Mouse (Mus musculus): ENCODE data around the gene Rdm1. TPM values are rescaled to one million over a fixed set of nuclear protein-coding genes. Genes with fewer than 3 reads are reported as not detected.
A peak's percentile ranks its signal among the peaks of the same experiment; 100 is the strongest.
"Not testable (repeated sequence)": the region's sequence is repeated elsewhere in the genome, so short reads cannot be mapped to it uniquely, and the experiment has no call there.

Gene Rdm1
- total and polyA plus RNA-seq, 3 experiments: 3.8 to 23.8 (median 10.8) TPM

GRCm38 (mm10) chr11:101641710-101642642, 15.0 kb downstream of the Rdm1 start:
- H3K4me3 ChIP-seq (ENCODE audit: low read depth, low read length): not testable (repeated sequence)

GRCm38 (mm10) chr11:101642931-101643330, 15.9 kb downstream of the Rdm1 start:
- DNase-seq (ENCODE audit: low spot score): no peak
- peaks cover 7% of the 10 kb centered on the region for H3K27me3 ChIP-seq (ENCODE audit: insufficient read depth, low read length)
- ATAC-seq (ENCODE audit: extremely low read depth, insufficient number of reproducible peaks, low FRiP score, poor library complexity, severe bottlenecking): no peak
- peaks cover 7% of the 10 kb centered on the region for H3K4me1 ChIP-seq (ENCODE audit: insufficient read depth, low read depth, low read length)
- no peak overlapping the region for H3K4me3 ChIP-seq (ENCODE audit: low read depth, low read length)
- TF ChIP-seq CTCF (IDR thresholded peaks at IDR 0.05; ENCODE audit: low read depth, low read length) (no peak), POLR2AphosphoS5 (IDR thresholded peaks at IDR 0.05; ENCODE audit: insufficient replicate concordance, low read depth, low read length) (no peak), GATA1 (IDR thresholded peaks at IDR 0.05; ENCODE audit: borderline replicate concordance, low read length) (no peak), TAL1 (conservative IDR thresholded peaks at IDR 0.05; ENCODE audit: low read depth, low read length) (no peak), GATA2 (IDR thresholded peaks at IDR 0.05; ENCODE audit: borderline replicate concordance, low read depth, low read length) (no peak)
- H3K36me3 ChIP-seq (replicated peaks): no peaks in the 10 kb centered on the region
- peaks cover 5% of the 10 kb centered on the region for H3K9me3 ChIP-seq (replicated peaks)

More at GRCm38 (mm10) chr11:101641710-101642642, 15.0 kb downstream of the Rdm1 start:
- peak; percentile 87 for ATAC-seq (ENCODE audit: extremely low read depth, insufficient number of reproducible peaks, low FRiP score, poor library complexity, severe bottlenecking)
- peak; percentile 96 for TF ChIP-seq POLR2AphosphoS5 (IDR thresholded peaks at IDR 0.05; ENCODE audit: insufficient replicate concordance, low read depth, low read length)
- not testable (repeated sequence) for DNase-seq (ENCODE audit: low spot score); H3K4me1 ChIP-seq (ENCODE audit: insufficient read depth, low read depth, low read length); H3K9me3 ChIP-seq (replicated peaks); H3K27me3 ChIP-seq (ENCODE audit: insufficient read depth, low read length); H3K36me3 ChIP-seq (replicated peaks)

GRCm38 (mm10) chr11:101644591-101644990, 17.6 kb downstream of the Rdm1 start:
- TF ChIP-seq GATA1 (IDR thresholded peaks at IDR 0.05; ENCODE audit: borderline replicate concordance, low read length) (no peak), POLR2AphosphoS5 (IDR thresholded peaks at IDR 0.05; ENCODE audit: insufficient replicate concordance, low read depth, low read length) (no peak), TAL1 (conservative IDR thresholded peaks at IDR 0.05; ENCODE audit: low read depth, low read length) (no peak), GATA2 (IDR thresholded peaks at IDR 0.05; ENCODE audit: borderline replicate concordance, low read depth, low read length) (no peak), CTCF (IDR thresholded peaks at IDR 0.05; ENCODE audit: low read depth, low read length) (no peak)
- H3K4me3 ChIP-seq (ENCODE audit: low read depth, low read length): no peak overlapping the region
- DNase-seq (ENCODE audit: low spot score) (no peak), ATAC-seq (ENCODE audit: extremely low read depth, insufficient number of reproducible peaks, low FRiP score, poor library complexity, severe bottlenecking) (no peak)
- H3K4me1 ChIP-seq (ENCODE audit: insufficient read depth, low read depth, low read length): peaks cover 7% of the 10 kb centered on the region
- H3K36me3 ChIP-seq (replicated peaks): no peaks in the 10 kb centered on the region
- peaks cover 11% of the 10 kb centered on the region for H3K9me3 ChIP-seq (replicated peaks)
- H3K27me3 ChIP-seq (ENCODE audit: insufficient read depth, low read length): peaks cover 15% of the 10 kb centered on the region

- peaks cover 15% of the 10 kb centered on the region for H3K27me3 ChIP-seq (ENCODE audit: insufficient read depth, low read length)
- H3K4me3 ChIP-seq (ENCODE audit: low read depth, low read length); H3K36me3 ChIP-seq (replicated peaks); H3K9me3 ChIP-seq (replicated peaks); H3K4me1 ChIP-seq (ENCODE audit: insufficient read depth, low read depth, low read length); DNase-seq (ENCODE audit: low spot score): not testable (repeated sequence)
- TF ChIP-seq POLR2AphosphoS5 (IDR thresholded peaks at IDR 0.05; ENCODE audit: insufficient replicate concordance, low read depth, low read length): peak; percentile 98; the same call in 1 of the 2 replicates
- peak; percentile 11 for ATAC-seq (ENCODE audit: extremely low read depth, insufficient number of reproducible peaks, low FRiP score, poor library complexity, severe bottlenecking)
These were observed 18.0 kb downstream of the Rdm1 start for GRCm38 (mm10) chr11:101645043-101645410.

- not testable (repeated sequence) for H3K36me3 ChIP-seq (replicated peaks); H3K4me1 ChIP-seq (ENCODE audit: insufficient read depth, low read depth, low read length); H3K9me3 ChIP-seq (replicated peaks); DNase-seq (ENCODE audit: low spot score)
- Histone ChIP-seq H3K4me3 (ENCODE audit: low read depth, low read length) (peak overlapping the region; percentile 13; the same call in 1 of the 2 replicates), H3K27me3 (ENCODE audit: insufficient read depth, low read length) (peaks cover 13% of the 10 kb centered on the region)
- peak; percentile 73 for TF ChIP-seq POLR2AphosphoS5 (IDR thresholded peaks at IDR 0.05; ENCODE audit: insufficient replicate concordance, low read depth, low read length)
- ATAC-seq (ENCODE audit: extremely low read depth, insufficient number of reproducible peaks, low FRiP score, poor library complexity, severe bottlenecking): peak; percentile 68
These were observed 18.7 kb downstream of the Rdm1 start for GRCm38 (mm10) chr11:101645411-101646282.

- ATAC-seq (ENCODE audit: extremely low read depth, insufficient number of reproducible peaks, low FRiP score, poor library complexity, severe bottlenecking); H3K9me3 ChIP-seq (replicated peaks); H3K36me3 ChIP-seq (replicated peaks); DNase-seq (ENCODE audit: low spot score); H3K4me1 ChIP-seq (ENCODE audit: insufficient read depth, low read depth, low read length): not testable (repeated sequence)
- peaks cover 13% of the 10 kb centered on the region for H3K27me3 ChIP-seq (ENCODE audit: insufficient read depth, low read length)
- H3K4me3 ChIP-seq (ENCODE audit: low read depth, low read length): peak overlapping the region; percentile 13; the same call in 1 of the 2 replicates
These were observed 19.3 kb downstream of the Rdm1 start for GRCm38 (mm10) chr11:101646283-101646794.

GRCm38 (mm10) chr11:101647093-101647492, 20.1 kb downstream of the Rdm1 start:
- H3K27me3 ChIP-seq (ENCODE audit: insufficient read depth, low read length): peaks cover 13% of the 10 kb centered on the region
- not testable (repeated sequence) for H3K4me3 ChIP-seq (ENCODE audit: low read depth, low read length); DNase-seq (ENCODE audit: low spot score); ATAC-seq (ENCODE audit: extremely low read depth, insufficient number of reproducible peaks, low FRiP score, poor library complexity, severe bottlenecking); H3K4me1 ChIP-seq (ENCODE audit: insufficient read depth, low read depth, low read length); H3K36me3 ChIP-seq (replicated peaks); H3K9me3 ChIP-seq (replicated peaks)

All from G1E (cell line).